Mouse (Mus musculus) heart, postnatal 0 days (tissue): ENCODE results near the gene Neurl3. TPM values are rescaled to one million over a fixed set of nuclear protein-coding genes. Genes with fewer than 3 reads are reported as not detected.
A peak's percentile ranks its signal among the peaks of the same experiment; 100 is the strongest.

Source experiments
- ATAC-seq: fragments of 200-750 bp; cut with Nextera tagmentation; 2 replicates; pipeline ENCODE4 v1.8.0; 2017; ENCODE audit warnings: low read depth, moderate number of reproducible peaks, moderate library complexity; ENCODE audit not compliant: insufficient read depth
- DNase-seq: peaks from one replicate; pipeline ENCODE4 v3.0.0-alpha.2; 2016; ENCODE audit warnings: low spot score
- H3K27ac ChIP-seq: fragments of 300-500 bp; sonication (generic); 2 replicates; pipeline ENCODE4 v1.5.1; 2014; ENCODE audit warnings: low read depth, mild to moderate bottlenecking
- H3K27me3 ChIP-seq: fragments of 300-500 bp; sonication (generic); 2 replicates; pipeline ENCODE4 v1.6.1; 2014; ENCODE audit warnings: low read length, mixed read lengths; ENCODE audit not compliant: control insufficient read depth, insufficient read depth
- H3K36me3 ChIP-seq: fragments of 300-500 bp; sonication (generic); replicated peaks from 2 replicates; pipeline ENCODE4 v1.6.1; 2014; ENCODE audit warnings: low read length, mixed read lengths; ENCODE audit not compliant: control insufficient read depth, insufficient read depth
- H3K4me1 ChIP-seq: fragments of 300-500 bp; sonication (generic); 2 replicates; pipeline ENCODE4 v1.6.1; 2014; ENCODE audit warnings: antibody characterized with exemption; ENCODE audit not compliant: control insufficient read depth, insufficient read depth
- H3K4me2 ChIP-seq: fragments of 300-500 bp; sonication (generic); 2 replicates; pipeline ENCODE4 v1.6.1; 2014; ENCODE audit warnings: low read depth, mild to moderate bottlenecking, low read length, moderate library complexity
- H3K4me3 ChIP-seq: fragments of 300-500 bp; sonication (generic); 2 replicates; pipeline ENCODE4 v1.5.1; 2014; ENCODE audit warnings: low read depth, low read length
- H3K9ac ChIP-seq: fragments of 300-500 bp; sonication (generic); replicated peaks from 2 replicates; pipeline ENCODE4 v1.6.1; 2014; ENCODE audit warnings: low read depth, low read length, mixed read lengths
- H3K9me3 ChIP-seq: fragments of 300-500 bp; sonication (generic); replicated peaks from 2 replicates; pipeline ENCODE4 v1.6.1; 2016; ENCODE audit warnings: low read length; ENCODE audit not compliant: control insufficient read depth
- CTCF ChIP-seq: IDR thresholded peaks from 2 replicates; pipeline ENCODE4 v1.5.1; 2016; ENCODE audit warnings: antibody characterized with exemption, control low read depth, low read depth
- EP300 ChIP-seq: IDR thresholded peaks from 2 replicates; pipeline ENCODE4 v1.6.1; 2016; ENCODE audit warnings: antibody characterized with exemption, low read depth
- WGBS: fragments of 180-500 bp; shearing (Covaris S2); extraction: QIAGEN DNeasy Blood & Tissue Kit; methylation state at CpG from one replicate; pipeline ENCODE4 v1.1.7; 2014; 5-methylcytosine and 5-hydroxymethylcytosine counted together
- polyA plus RNA-seq: library from polyadenylated mRNA; unstranded; fragments of >200 nt; fragmentation: Nextera tagmentation; extraction: Ambion mirVana; gene quantifications from 2 replicates; pipeline ENCODE4 v1.2.1, GENCODE M21; 2015
- total RNA-seq: library from RNA; depleted of rRNA; stranded (reverse); fragments of >200 nt; gene quantifications from 2 replicates; pipeline ENCODE4 v1.2.3, GENCODE M21; 2014; ENCODE audit warnings: low replicate concordance

The Neurl3 gene
- total and polyA plus RNA-seq, 2 experiments from 2014 or later, result 3.6 to 12.9 TPM

GRCm38 (mm10) chr1:36270666-36271065, 3.8 kb downstream of the Neurl3 start:
- Histone ChIP-seq H3K4me3 (no peak overlapping the region), H3K36me3 (no peaks in the 10 kb centered on the region), H3K27ac (peak overlapping the region; percentile 59; the same call in 1 of the 2 replicates), H3K9me3 (no peaks in the 10 kb centered on the region), H3K4me1 (peaks cover 32% of the 10 kb centered on the region), H3K27me3 (no peaks in the 10 kb centered on the region), H3K4me2 (no peak overlapping the region), H3K9ac (no peak overlapping the region)
- ATAC-seq (peak; percentile 54), DNase-seq (peak; percentile 62)
- WGBS, result 47% methylated on average over 3 of the region's 3 CpGs
- TF ChIP-seq CTCF (no peak), EP300 (peak; percentile 66; the same call in 1 of the 2 replicates)

GRCm38 (mm10) chr1:36269121-36269795, 5.2 kb downstream of the Neurl3 start:
- ATAC-seq (no peak), DNase-seq (no peak)
- H3K4me1 ChIP-seq, result peaks cover 32% of the 10 kb centered on the region
- TF ChIP-seq CTCF, result no peak
- TF ChIP-seq EP300, result no peak
- 0 out of 2 replicates have a peak overlapping the region, but pooled peaks have one; percentile 4 for H3K4me2 ChIP-seq
- H3K9ac ChIP-seq, result no peak overlapping the region
- H3K27me3 ChIP-seq, result no peaks in the 10 kb centered on the region
- H3K27ac ChIP-seq, result no peak overlapping the region
- no peak overlapping the region; the same call in 1 of the 2 replicates for H3K4me3 ChIP-seq
- H3K36me3 ChIP-seq, result no peaks in the 10 kb centered on the region
- WGBS, result 41% methylated on average over 54 of the region's 54 CpGs
- no peaks in the 10 kb centered on the region for H3K9me3 ChIP-seq

GRCm38 (mm10) chr1:36267595-36267994, 6.9 kb downstream of the Neurl3 start:
- no peak for ATAC-seq
- WGBS, result 97% methylated on average over 3 of the region's 3 CpGs
- no peak overlapping the region for H3K27ac ChIP-seq
- no peak overlapping the region for H3K4me3 ChIP-seq
- DNase-seq, result no peak
- TF ChIP-seq EP300, result no peak
- H3K27me3 ChIP-seq, result no peaks in the 10 kb centered on the region
- no peaks in the 10 kb centered on the region for H3K9me3 ChIP-seq
- no peaks in the 10 kb centered on the region for H3K36me3 ChIP-seq
- H3K4me2 ChIP-seq, result no peak overlapping the region
- no peak overlapping the region for H3K9ac ChIP-seq
- H3K4me1 ChIP-seq, result peaks cover 26% of the 10 kb centered on the region

- no peaks in the 10 kb centered on the region for H3K9me3 ChIP-seq
- DNase-seq (no peak), ATAC-seq (no peak)
- H3K9ac ChIP-seq, result no peak overlapping the region
- H3K4me2 ChIP-seq, result no peak overlapping the region
- H3K27me3 ChIP-seq, result no peaks in the 10 kb centered on the region
- no peaks in the 10 kb centered on the region for H3K36me3 ChIP-seq
- H3K4me1 ChIP-seq, result peaks cover 16% of the 10 kb centered on the region
- no peak for TF ChIP-seq EP300
- TF ChIP-seq CTCF, result no peak
- H3K4me3 ChIP-seq, result no peak overlapping the region
- 70% methylated on average over 6 of the region's 6 CpGs for WGBS
- H3K27ac ChIP-seq, result no peak overlapping the region
Measured at GRCm38 (mm10) chr1:36266293-36266692, 8.2 kb downstream of the Neurl3 start.

GRCm38 (mm10) chr1:36263833-36264488, 10.5 kb downstream of the Neurl3 start:
- Histone ChIP-seq H3K4me2 (peak overlapping the region; percentile 24; the same call in 1 of the 2 replicates), H3K4me1 (no peaks in the 10 kb centered on the region), H3K9me3 (no peaks in the 10 kb centered on the region), H3K27ac (peak overlapping the region; percentile 74), H3K36me3 (no peaks in the 10 kb centered on the region), H3K27me3 (no peaks in the 10 kb centered on the region), H3K9ac (no peak overlapping the region), H3K4me3 (no peak overlapping the region)
- WGBS, result 47% methylated on average over 13 of the region's 13 CpGs
- TF ChIP-seq CTCF, result no peak
- TF ChIP-seq EP300, result 0 out of 2 replicates have a peak, but pooled peaks have one; percentile 28
- peak; percentile 64 for DNase-seq
- ATAC-seq, result peak; percentile 49; the same call in 1 of the 2 replicates
